Mouse (Mus musculus): ENCODE results near the gene Hoxb6.

GRCm38 (mm10) chr11:96311097-96311496 lies 18.8 kb downstream of the Hoxb6 start:
- no peak for TF ChIP-seq CTCF (IDR thresholded peaks at IDR 0.05; ENCODE audit: borderline replicate concordance, control insufficient read depth, extremely low read depth, insufficient read depth, low read length, poor library complexity)
- no peak for TF ChIP-seq POLR2A (IDR thresholded peaks at IDR 0.05; ENCODE audit: control insufficient read depth, extremely low read depth, insufficient read depth, low read length, poor library complexity)
